Mouse (Mus musculus) left cerebral cortex, postnatal 4 days (tissue): ENCODE measurements at regions not wholly inside any gene's neighbourhood (a gene's known extent, or its start where the extent isn't known, plus 50 kb on each side); places are given as distances from the start of the nearest gene placed in this dataset.

Source experiments
- DNase-seq: peaks from one replicate; pipeline ENCODE4 v3.0.0-alpha.2; 2022
- intact Hi-C: fragments of 180-260 bp; cut with DNase I; formaldehyde crosslinking; loops from one replicate; pipeline ENCODE4 v1.15.1; 2025

GRCm38 (mm10) chr1:48383590-48383989, 1490.9 kb upstream of the Slc39a10 start:
- DNase-seq: no peak
- intact Hi-C loops: no loop called here

GRCm38 (mm10) chr1:48380139-48380538, 1487.5 kb upstream of the Slc39a10 start:
- no peak for DNase-seq
- intact Hi-C loops: no loop called here

GRCm38 (mm10) chr1:48351416-48351815, 1458.8 kb upstream of the Slc39a10 start:
- intact Hi-C loops: no loop called here
- peak; percentile 1 for DNase-seq

GRCm38 (mm10) chr1:48342963-48343362, 1450.3 kb upstream of the Slc39a10 start:
- no peak for DNase-seq
- intact Hi-C loops: no loop called here
